In genomic region chr13:25160804-25161203, GRCm38 (mm10) we compare ENCODE assay signal across 28 mouse cellular contexts.
"Had no signal": no experiment of that assay in that cellular context is flagged by ENCODE, and none has a peak within 500 bp of the region (broad histone marks: within the 10 kb centered on the region; RNA-seq: fewer than 3 reads in every experiment).

No protein-coding gene starts in this region.

- DNase-seq: gastrocnemius, postnatal 14 days; gastrocnemius, postnatal 36 days; heart, adult 11 months; heart, adult 2 months; heart, postnatal 14 days; heart, postnatal 36 days; kidney, adult 18-20 months; kidney, adult 8-10 months; kidney, postnatal 10 days; kidney, postnatal 25 days; kidney, postnatal 4 days; liver; liver, embryonic 13.5 days; liver, postnatal 0 days had no signal

- H3K36me3 ChIP-seq: heart, embryonic 13.5 days; heart, embryonic 15.5 days; hindbrain, embryonic 13.5 days; intestine, embryonic 15.5 days; limb, embryonic 10.5 days; limb, embryonic 12.5 days; liver, embryonic 13.5 days; liver, embryonic 15.5 days had no signal

- H3K4me1 ChIP-seq: heart, embryonic 13.5 days; heart, embryonic 15.5 days; hindbrain, embryonic 13.5 days; intestine, embryonic 15.5 days; limb, embryonic 10.5 days; liver, embryonic 13.5 days; liver, embryonic 15.5 days had no signal

- H3K27ac ChIP-seq: heart, adult 2 months; heart, embryonic 13.5 days; heart, embryonic 15.5 days; hindbrain, embryonic 13.5 days; intestine, embryonic 15.5 days; layer of hippocampus, adult 2 months; left cerebral cortex, adult 2 months; limb, embryonic 10.5 days; limb, embryonic 12.5 days; liver, embryonic 13.5 days; liver, embryonic 15.5 days had no signal

- H3K9ac ChIP-seq: heart, embryonic 13.5 days; heart, embryonic 15.5 days; hindbrain, embryonic 13.5 days; intestine, embryonic 15.5 days; limb, embryonic 12.5 days; liver, embryonic 13.5 days; liver, embryonic 15.5 days; liver, postnatal 0 days had no signal

- H3K4me2 ChIP-seq: heart, embryonic 11.5 days; heart, embryonic 13.5 days; heart, embryonic 15.5 days; hindbrain, embryonic 13.5 days; intestine, embryonic 15.5 days; limb, embryonic 12.5 days; liver, embryonic 11.5 days; liver, embryonic 13.5 days; liver, embryonic 15.5 days had no signal

- ATAC-seq: hindbrain, embryonic 16.5 days; inflammation-experienced regulatory T-cells, adult 6 months; intestine, embryonic 15.5 days; intestine, postnatal 0 days had no signal

- H3K4me3 ChIP-seq: heart, adult 2 months; heart, embryonic 13.5 days; heart, embryonic 15.5 days; hindbrain, embryonic 13.5 days; intestine, embryonic 15.5 days; layer of hippocampus, adult 2 months; left cerebral cortex, adult 2 months; limb, embryonic 10.5 days; limb, embryonic 12.5 days; liver, embryonic 13.5 days; liver, embryonic 15.5 days had no signal

- H3K27me3 ChIP-seq: heart, embryonic 13.5 days; heart, embryonic 15.5 days; intestine, embryonic 15.5 days; limb, embryonic 12.5 days; liver, embryonic 13.5 days; liver, embryonic 15.5 days had no signal

- H3K9me3 ChIP-seq: heart, embryonic 13.5 days; heart, embryonic 15.5 days; hindbrain, embryonic 13.5 days; intestine, embryonic 15.5 days; limb, embryonic 10.5 days; limb, embryonic 12.5 days; liver, embryonic 13.5 days; liver, embryonic 15.5 days had no signal
